16 mouse cellular contexts compared by ENCODE assay signal in the genomic region with DNA sequence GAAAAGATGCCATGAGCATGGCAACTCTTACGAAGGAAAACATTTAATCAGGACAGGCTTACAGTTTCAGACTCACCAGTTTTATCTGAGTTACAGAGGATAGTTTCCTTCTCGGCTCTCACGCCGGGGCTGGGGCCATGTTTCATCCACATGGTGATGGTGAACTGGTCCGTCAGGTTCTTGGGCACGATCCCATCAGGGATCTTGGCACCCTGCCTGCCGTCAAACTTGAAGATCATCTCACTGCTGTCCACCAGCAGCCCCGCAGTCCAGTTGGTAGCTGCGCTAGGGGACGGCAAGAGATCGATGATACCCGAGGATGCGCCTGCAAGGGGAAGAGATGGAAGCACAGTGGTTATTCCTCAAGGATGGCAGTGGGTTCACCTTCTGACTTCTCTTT.
"Had no signal": no experiment of that assay in that cellular context is flagged by ENCODE, and none has a peak within 500 bp of the region (broad histone marks: within the 10 kb centered on the region; RNA-seq: fewer than 3 reads in every experiment).

No protein-coding gene starts in this region.

- H3K4me2 ChIP-seq: liver, embryonic 13.5 days; midbrain, embryonic 11.5 days; midbrain, embryonic 15.5 days; neural tube, embryonic 12.5 days; stomach, embryonic 15.5 days had no signal

- H3K9me3 ChIP-seq: limb, embryonic 10.5 days; liver, embryonic 13.5 days; midbrain, embryonic 15.5 days; neural tube, embryonic 12.5 days; stomach, embryonic 15.5 days had no signal

- H3K36me3 ChIP-seq: limb, embryonic 10.5 days; liver, embryonic 13.5 days; midbrain, embryonic 15.5 days; neural tube, embryonic 12.5 days; stomach, embryonic 15.5 days had no signal

- H3K4me3 ChIP-seq: layer of hippocampus, adult 2 months; limb, embryonic 10.5 days; liver, embryonic 13.5 days; megakaryocyte, embryonic 14.5 days; midbrain, embryonic 15.5 days; neural tube, embryonic 12.5 days; stomach, embryonic 15.5 days had no signal

- H3K4me1 ChIP-seq: limb, embryonic 10.5 days; liver, embryonic 13.5 days; megakaryocyte, embryonic 14.5 days; midbrain, embryonic 15.5 days; neural tube, embryonic 12.5 days; stomach, embryonic 15.5 days had no signal

- DNase-seq: kidney, adult 8-10 months; kidney, postnatal 4 days; liver, embryonic 13.5 days; liver, postnatal 0 days; thymus, postnatal 4 days had no signal

- H3K9ac ChIP-seq: liver, embryonic 13.5 days; liver, postnatal 0 days; midbrain, embryonic 15.5 days; neural tube, embryonic 12.5 days; stomach, embryonic 15.5 days had no signal

- H3K27ac ChIP-seq: layer of hippocampus, adult 2 months; limb, embryonic 10.5 days; liver, embryonic 13.5 days; macrophage; midbrain, embryonic 15.5 days; neural tube, embryonic 12.5 days; stomach, embryonic 15.5 days had no signal

- ATAC-seq: inflammation-experienced regulatory T-cells, adult 6 months; intestine, postnatal 0 days; liver, postnatal 0 days; lung, postnatal 0 days; midbrain, embryonic 15.5 days had no signal

- H3K27me3 ChIP-seq: liver, embryonic 13.5 days; megakaryocyte, embryonic 14.5 days; midbrain, embryonic 15.5 days; neural tube, embryonic 12.5 days; stomach, embryonic 15.5 days had no signal
